Mouse (Mus musculus) left cerebral cortex, postnatal 36 days (tissue): Measurements from ENCODE around the gene Ice2. TPM values are rescaled to one million over a fixed set of nuclear protein-coding genes. Genes with fewer than 3 reads are reported as not detected.

Experiments
- DNase-seq, 2 experiments: peaks; one replicate each; pipeline ENCODE4 v3.0.0; 2021 to 2022; ENCODE audit warnings: low spot score in 2 of 2, mixed read lengths in 1 of 2
- intact Hi-C: fragments of 180-260 bp; cut with DNase I; formaldehyde crosslinking; loops from one replicate; pipeline ENCODE4 v1.15.1; 2025
- total RNA-seq, 2 experiments: library from RNA; stranded (reverse); gene quantifications; 2 replicates each; pipeline ENCODE4 v1.2.3; 2021

Ice2 gene
- total RNA-seq, 2 experiments from 2014 or later, result 8.7 to 12.0 TPM

DNA sequence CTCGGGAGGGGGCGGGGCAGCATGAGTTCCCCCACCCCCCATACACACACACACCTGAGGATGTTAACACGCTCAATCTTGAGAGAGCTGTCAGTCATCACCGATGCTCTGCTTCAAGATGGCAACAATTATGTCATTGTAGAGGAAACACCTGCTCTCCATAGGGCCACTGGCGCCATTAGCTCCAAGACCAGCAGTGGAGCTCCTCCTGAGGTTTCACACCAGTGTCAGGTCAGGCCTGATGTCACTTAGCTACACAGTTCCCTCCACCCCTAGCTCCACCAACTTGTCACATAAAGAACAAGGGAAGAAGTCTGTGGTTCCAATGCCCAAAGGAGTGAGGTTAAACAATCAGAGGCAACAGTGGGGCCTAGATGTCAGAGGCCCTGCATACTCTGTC, 3.5 kb upstream of the Ice2 start:
- no peak for DNase-seq
- intact Hi-C loops, result no loop called here

DNA sequence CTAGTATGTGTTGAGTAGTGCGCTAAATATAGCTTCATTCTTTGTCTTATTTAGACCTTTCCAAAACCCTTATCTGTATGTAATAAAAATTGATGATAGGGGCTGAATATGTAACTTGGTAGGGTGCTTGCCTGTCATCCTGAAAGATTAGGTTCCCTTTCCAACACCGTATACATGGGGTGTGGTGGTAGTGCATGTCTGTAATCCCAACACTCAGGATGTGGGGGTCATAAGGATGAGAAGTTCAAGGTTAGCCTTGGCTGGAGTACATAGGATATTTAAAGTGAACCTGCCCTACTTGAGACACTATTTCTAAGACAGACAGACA, 310 bp upstream of the Ice2 start:
- intact Hi-C loops, result no loop called here
- no peak for DNase-seq

DNA sequence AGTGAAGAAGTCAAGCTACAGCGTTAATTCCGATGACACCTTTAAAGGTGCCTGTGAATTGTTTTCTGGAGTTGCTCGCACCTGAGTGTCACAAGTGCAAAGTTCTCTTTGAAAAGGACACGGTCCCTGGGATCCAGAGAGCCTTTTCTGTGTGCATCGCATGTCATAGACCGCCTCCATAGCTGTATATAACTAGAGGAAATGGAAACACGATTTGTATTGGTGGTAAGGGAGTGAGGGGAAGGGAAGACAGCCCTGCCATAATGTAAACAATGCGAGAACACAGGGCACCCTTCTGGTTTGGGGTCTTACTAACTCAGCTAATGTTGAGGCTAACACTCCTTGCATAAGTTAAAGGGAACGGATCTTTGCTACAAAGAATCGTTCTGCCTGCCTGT, 746 bp downstream of the Ice2 start:
- no peak for DNase-seq
- intact Hi-C loops, result no loop called here

DNA sequence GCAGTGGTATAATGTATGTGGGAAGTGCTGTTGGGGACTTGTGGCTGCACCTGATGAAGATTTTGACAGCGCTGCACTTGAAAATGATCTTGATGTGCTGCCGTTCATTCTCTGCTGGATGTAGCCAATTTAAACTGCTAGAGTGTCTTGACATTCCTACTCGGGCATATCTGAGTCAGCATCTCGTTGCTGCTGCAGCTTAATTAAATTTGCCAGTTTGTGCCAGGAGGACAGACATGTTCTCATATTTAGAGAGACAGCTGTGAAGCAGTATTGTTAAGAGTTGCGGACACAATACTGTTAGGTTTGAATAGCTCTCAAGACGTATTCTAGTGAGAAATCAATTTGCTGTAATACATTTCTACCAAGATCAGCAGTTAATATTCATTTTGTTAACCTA, 7.0 kb downstream of the Ice2 start:
- intact Hi-C loops, result no loop called here
- DNase-seq, result no peak

DNA sequence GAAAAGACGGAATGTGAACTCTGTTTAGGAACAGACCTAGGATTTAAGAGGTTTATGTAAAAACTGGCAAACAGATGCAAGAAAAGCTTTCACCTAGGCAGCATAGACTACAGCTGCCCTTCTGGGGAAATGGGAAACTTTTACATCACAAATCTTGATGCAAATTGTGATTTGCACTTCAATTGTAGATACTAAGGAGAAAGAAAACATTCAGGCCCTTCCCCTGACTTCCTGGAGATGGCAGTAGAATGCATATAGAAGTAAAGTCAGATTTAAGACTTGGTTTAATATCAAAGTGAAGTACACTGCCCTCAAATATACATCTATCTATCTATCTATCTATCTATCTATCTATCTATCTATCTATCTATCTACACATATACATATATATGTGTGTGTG, 21.8 kb downstream of the Ice2 start:
- DNase-seq, result no peak
- intact Hi-C loops, result no loop called here

DNA sequence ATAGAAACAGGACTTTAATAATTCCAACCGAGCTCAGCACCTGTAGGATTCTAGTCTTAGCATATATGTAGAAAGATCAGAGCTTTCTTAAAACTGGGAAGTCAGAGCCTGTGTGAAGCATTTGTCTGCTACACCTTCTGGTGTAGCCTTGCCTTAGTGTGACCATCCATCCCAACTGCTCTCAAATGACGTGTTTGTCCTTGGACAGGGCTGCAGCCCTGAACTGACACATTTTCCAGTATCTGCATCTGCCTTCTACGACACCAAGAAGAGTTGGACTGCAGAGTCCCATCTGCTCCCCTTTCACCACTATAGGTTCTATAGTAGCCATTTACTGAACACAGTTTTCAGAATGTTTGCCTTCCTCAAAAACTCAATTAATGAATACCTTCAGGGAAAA, 32.8 kb downstream of the Ice2 start:
- no peak for DNase-seq
- intact Hi-C loops, result no loop called here

DNA sequence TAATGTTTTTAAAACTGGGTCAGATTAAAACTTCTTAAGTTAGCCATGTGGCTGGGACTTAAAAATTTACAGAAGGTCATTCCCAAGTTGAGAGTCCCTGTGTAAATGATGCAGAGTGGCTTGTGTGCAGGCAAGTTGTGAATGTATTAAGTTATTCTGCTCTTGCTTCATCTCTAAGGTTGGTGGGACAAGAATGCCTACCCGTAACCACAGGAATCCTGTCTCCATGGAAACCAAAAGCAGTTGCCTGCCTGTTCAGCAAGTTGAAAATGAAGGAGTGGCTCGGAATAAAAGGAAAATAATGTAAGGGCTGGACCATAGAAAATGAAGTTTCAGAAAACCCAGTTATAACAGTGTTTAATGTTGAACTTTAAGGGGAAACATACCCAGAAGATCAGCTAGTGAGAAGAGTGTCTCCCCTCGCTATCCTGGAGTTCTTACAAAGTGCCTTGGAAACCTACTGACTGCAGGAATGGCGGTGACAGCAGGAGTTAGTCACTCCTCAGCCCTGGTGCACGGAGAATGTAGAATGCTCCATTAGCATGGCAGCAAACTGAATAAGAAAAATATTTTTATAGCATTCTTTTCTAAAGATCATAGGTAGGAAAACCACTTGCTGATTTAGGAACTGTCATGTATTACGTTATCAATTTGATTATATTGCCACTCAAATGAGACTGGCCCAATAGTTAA, 34.3 kb downstream of the Ice2 start:
- intact Hi-C loops, result no loop called here
- DNase-seq, result no peak

DNA sequence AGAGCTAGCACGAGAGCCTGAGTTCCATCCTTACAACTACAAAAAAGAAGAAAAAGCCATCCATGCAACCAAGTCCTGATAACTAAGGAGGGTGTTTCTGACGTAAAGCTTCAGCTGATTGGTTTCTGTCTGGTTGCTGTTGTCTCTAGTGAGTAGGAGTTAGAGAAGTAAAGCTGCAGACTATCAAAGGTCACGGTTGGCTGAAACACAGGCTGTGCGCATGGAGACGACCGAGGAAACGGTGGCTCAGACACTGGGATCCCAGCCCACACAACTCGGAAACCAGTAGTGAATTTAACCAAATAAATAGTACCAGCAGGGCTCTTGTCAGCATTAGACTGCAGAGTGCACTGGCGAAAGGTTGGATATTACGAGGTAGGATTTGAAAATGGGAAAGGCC, 37.5 kb downstream of the Ice2 start:
- DNase-seq, result no peak
- intact Hi-C loops, result no loop called here

DNA sequence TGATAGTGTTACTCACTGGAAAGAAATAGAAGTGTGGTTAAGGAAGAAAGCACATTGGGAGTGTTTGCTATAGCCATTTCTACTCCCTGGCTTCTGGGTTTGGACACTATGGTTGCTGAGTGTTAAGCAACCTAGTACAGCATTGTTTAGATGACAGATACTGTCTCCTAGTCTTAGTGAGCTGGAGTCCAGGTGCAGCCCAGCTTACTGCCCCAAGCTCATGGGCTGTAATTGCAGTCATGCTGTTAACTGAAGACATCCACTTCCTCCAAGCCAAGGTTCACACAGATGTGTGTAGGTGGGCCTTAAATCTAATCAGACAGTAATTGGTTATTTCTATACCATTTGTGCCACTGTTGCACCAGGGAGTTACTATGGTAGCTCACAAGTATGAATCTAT, 38.0 kb downstream of the Ice2 start:
- DNase-seq, result no peak
- intact Hi-C loops, result no loop called here

DNA sequence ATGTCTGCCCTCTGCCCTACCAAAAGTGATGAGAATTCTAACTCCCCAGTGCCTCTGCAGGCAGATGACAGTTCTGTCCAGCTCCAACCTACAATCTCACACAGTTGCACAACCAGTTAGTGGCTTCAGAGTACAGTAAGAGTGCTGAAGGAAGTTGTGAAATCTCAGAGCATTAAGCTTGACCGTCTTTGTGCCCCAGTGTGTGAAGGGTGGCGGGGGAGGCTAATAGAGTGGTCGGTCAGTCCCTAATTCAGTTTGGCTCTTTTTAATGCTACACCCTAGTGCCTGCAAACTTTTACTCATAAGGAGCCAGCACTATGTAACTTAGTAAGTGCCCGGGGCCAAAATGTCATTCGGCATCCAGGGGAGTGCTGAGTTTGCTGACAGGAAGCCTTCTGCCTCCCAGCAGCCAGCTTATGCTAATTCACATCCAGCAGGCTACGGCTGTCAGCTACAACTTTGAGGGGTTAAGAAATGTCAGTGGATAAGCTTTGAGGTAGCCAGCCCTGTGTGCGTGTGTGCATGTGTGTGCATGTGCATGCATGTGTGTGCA, 42.2 kb downstream of the Ice2 start:
- intact Hi-C loops, result no loop called here
- no peak for DNase-seq

DNA sequence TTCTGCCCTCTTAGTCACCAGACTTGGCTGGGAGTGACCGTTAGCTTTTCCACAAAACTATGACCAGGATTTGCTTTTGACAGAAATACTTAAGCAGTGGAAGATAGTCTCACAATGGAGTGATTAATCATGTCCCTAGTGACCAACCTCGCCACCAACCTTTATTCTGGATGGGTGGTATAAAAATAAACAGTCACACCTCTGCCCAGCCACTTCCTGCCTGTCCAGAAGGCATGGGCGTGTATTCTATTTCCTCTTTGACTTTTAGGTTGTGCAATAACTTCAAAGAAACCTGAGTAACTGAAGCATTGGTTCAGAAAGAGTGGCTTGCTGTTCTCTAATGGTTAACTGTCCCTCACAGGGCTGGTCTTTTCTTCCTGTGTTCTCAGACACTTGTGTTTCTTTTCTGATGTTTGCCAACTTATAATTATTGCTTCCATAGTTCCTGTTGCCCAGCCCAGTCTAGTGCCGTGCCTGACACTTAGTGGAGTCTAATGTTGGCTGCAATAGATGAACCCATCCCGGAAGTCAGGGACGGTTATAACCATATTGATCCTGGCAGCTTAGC, 44.8 kb downstream of the Ice2 start:
- intact Hi-C loops, result no loop called here
- no peak for DNase-seq

DNA sequence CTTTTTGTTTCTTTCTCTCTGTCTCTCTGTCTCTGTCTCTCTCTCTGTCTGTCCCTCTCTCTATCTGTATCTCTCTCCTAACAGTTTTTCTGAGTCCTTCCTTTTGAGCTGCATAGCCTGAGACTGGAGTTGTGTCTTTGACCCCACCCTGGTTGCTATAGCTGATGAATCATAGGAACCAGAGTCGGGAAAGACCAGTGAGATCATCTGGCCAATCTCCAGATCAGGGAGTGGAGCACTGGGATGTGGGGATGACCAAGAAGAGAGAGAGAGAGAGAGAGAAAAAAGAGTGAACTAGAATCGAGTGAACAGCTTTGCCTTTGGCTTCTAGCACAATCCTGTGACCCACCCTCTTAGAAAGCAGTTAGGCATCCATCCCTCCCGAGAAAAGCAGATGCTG, 45.5 kb downstream of the Ice2 start:
- intact Hi-C loops, result no loop called here
- no peak for DNase-seq

DNA sequence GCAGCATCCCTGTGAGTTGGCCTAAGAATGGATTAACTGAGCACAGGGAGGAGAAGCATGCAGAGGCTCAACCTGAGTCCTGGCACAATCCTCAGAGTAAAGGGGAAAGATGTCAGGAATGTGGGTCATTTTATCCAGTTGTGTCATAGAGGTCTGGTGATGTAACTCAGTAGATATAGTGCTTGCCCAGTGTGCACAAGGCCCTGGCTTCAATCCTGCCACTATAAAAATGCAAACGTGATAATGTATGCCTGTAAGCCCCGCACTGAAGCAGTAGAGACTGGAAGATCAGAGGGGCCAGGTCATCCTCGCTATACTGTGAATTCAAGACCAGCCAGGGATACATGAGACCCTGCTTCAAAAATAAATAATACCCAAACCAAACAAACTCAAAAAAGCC, 51.1 kb downstream of the Ice2 start:
- intact Hi-C loops, result no loop called here
- DNase-seq, result no peak

DNA sequence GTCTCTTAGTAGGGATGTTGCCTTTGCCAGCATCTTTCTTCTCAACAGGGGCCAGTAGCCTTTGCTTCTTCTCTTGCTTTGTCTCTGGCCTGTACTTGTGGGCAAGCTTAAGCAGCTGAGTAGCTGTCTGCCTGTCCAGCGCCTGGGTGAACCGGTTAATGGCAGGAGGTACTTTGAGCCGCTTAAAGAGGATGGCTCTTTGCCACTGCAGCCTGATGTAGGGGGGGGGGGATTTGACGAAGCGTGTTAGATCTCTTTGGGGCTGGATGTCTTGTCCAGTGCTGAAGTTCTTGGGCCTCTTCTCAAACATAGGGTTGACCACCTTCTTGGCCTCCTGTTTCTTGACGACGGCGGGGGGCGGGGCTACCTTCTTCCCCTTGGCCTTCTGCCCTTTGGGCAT, 52.9 kb downstream of the Ice2 start:
- no peak for DNase-seq
- intact Hi-C loops, result no loop called here

DNA sequence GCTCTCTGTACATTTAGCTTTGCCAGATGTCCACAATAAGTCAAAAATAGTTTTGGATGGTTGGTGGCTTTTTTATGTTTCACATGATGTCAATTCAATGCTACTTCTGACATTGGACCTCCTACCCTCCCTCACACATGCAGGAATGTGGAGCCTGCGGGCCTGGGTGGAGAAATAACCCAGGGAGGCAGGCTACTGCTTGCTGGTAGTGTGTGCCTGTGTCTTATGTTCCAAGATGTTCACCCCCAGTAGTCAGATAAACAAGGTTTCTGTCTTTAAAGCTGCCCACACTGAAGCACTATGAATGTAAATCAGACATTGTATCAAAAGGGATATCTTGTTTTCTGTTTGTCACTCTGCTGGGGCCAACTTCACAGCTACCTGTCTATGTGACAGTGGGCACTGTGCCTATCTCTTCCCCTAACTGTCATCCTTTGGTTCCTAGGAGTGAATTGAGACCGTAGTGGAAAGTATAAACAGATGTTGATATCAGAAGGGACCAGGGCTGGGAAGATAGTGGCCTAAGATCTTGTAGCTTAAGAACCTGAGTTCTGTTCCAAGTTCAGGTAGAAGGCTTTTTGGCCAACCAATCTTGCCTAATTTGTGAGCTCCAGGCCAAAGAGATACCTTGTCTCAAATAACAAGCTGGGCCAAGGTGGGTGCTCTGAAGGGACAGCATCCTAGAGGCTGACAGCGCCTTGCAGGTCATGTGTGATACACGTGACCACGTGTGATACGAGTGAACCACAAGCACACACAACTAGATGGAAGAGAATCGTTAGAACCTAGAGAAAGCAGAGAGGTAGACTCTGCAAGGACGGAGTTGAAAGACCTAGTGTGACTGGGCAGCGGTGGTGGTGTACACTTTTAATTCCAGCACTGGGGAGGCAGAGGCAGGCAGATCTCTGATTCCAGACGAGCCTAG, 54.4 kb downstream of the Ice2 start:
- intact Hi-C loops, result no loop called here
- no peak for DNase-seq

DNA sequence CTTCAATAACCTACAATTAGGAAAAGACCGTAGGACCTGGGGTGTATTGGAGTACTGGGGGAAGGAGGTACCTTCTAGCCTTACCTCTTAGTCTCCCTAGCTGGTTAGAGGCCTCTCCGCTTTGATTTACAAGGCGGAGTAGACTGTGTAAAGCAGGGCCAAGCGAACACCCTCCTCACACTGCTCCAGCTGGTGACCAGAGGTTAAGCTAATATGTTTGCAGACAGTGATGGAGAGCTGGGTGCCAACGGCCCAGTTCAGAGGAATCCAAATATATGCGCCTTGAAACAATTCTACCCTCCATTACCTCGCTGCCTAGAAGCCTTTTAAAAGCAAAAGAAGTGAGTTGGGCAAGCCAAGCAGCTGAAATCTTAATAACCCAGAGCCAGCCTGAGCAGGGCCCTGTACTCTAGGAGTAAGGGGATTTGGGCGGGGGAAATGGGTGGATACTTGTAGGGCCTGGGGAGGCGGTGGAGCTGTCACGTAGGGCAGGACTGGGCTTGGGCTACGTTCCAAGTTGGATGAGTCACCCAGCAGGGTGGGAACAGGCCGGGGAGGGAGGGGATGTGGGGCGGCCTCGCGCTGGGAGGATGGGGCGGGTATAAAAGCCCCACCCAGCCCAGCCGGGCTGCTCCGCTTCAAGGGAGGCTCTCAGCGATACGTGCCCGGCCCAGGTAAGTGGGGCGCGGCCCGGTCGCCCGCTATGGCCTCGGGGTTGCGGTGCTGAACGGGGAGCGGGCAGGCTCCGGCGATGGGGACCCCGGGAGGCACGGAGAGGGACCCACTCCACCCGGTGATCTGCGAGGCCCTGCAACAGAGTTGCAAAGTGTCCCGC, 55.6 kb downstream of the Ice2 start, which contains the start of gene Anxa2:
Anxa2 (plus strand) TSS at position 555 of the 835 bp plus-strand sequence.
- intact Hi-C loops, result no loop called here

DNA sequence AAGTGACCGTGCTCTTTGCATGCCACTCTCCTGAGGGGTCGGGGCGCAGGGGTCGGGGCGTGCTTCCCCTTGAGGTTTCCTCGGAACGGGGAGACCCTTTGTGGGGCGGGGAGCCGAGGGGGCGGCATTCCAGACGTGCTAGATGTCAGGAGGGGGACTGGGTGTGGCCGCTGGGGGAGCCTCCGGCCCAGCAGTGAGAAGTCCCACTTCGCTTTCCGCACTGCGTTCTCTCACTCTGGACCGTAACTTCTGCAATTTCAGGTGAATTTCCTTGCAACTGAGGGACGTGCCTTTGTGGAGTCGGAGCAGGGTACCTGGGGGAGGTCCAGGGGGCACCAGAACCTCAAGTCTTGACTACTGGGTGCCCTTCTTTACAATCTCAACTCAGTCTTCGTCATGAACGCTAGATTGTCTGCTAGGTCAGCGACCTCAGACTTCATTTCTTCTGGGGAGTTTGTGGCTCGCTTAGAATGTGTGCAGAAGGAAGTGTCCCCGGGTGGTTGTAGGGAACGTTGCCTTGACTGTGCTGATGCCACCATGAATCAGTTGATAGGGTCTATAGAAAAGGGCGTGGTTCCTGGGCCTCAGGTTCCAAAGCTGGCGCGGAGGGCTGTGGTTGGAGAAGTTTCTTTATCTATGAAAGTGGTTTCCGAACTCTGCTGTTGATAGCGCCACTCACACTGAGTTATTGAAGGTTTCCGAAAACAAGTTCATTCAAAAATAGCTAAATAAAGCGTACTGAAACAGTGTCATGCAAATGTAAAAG, 56.4 kb downstream of the Ice2 start:
- intact Hi-C loops, result no loop called here
- DNase-seq, result no peak

More for the DNA sequence above, 55.6 kb downstream of the Ice2 start, which contains the start of gene Anxa2:
- DNase-seq, result peak; percentile 24 to 42

DNA sequence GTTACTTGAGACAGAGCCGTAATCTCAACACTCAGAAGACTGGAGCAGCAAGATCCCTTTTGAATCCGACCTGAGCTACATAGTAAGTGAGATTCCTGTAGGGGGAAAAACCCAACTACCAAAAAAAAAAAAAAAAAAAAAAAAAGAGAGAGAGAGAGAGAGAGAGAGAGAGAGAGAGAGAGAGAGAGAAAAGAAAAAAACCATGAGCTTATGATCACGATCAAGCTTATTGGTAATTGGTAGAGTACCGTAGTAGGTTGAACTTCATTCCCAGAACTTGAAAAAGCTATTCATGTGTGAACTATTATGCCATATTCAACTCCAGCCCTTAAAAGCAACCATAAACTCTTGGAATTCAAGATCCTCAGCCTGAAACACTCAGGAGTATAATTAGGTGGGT, 57.0 kb downstream of the Ice2 start:
- intact Hi-C loops, result no loop called here
- no peak for DNase-seq

DNA sequence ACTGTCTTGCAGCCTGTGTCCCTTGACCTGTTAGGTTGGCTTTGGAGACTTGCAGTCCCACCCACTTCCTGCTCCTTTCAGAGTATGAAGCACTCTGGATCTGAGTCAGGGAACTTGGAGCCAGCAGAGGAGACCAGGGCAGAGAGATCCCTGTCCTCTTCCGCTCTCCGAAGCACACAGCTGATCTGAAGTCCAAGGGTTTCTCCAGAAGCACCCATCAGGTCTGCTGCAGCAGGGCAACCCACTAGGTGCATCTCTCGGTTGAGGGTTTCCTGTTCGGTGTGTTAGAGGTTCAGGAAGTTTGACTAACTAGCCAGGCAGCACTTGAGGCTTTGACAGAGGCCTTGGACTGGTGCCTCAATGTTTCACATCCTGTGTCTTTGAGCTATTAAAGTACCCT, 57.7 kb downstream of the Ice2 start:
- intact Hi-C loops, result no loop called here
- DNase-seq, result no peak
